Mouse (Mus musculus) liver, embryonic 16.5 days (tissue): ENCODE data around the gene Iqcj. TPM values are rescaled to one million over a fixed set of nuclear protein-coding genes. Genes with fewer than 3 reads are reported as not detected.

Experiments used
- ATAC-seq: fragments of 200-750 bp; cut with Nextera tagmentation; 2 replicates; pipeline ENCODE4 v1.8.0; 2017; ENCODE audit warnings: low read depth, mild to moderate bottlenecking, moderate number of reproducible peaks, moderate library complexity
- H3K27ac ChIP-seq: fragments of 300-500 bp; sonication (generic); 2 replicates; pipeline ENCODE4 v1.5.1; 2014; ENCODE audit warnings: mild to moderate bottlenecking, low read length
- H3K27me3 ChIP-seq: fragments of 300-500 bp; sonication (generic); 2 replicates; pipeline ENCODE4 v1.6.1; 2014; ENCODE audit warnings: low read depth, low read length, mixed read lengths; ENCODE audit not compliant: control insufficient read depth, insufficient read depth
- H3K36me3 ChIP-seq: fragments of 300-500 bp; sonication (generic); 2 replicates; pipeline ENCODE4 v1.6.1; 2014; ENCODE audit warnings: mild to moderate bottlenecking; ENCODE audit not compliant: control insufficient read depth, insufficient read depth
- H3K4me1 ChIP-seq: fragments of 300-500 bp; sonication (generic); 2 replicates; pipeline ENCODE4 v1.6.1; 2014; ENCODE audit warnings: low read depth, low read length, mixed read lengths; ENCODE audit not compliant: control insufficient read depth
- H3K4me2 ChIP-seq: fragments of 300-500 bp; sonication (generic); 2 replicates; pipeline ENCODE4 v1.6.1; 2014; ENCODE audit warnings: low read depth, low read length, mixed read lengths
- H3K4me3 ChIP-seq: fragments of 300-500 bp; sonication (generic); 2 replicates; pipeline ENCODE4 v1.5.1; 2014; ENCODE audit warnings: low read depth, mild to moderate bottlenecking, low read length
- H3K9ac ChIP-seq: fragments of 300-500 bp; sonication (generic); 2 replicates; pipeline ENCODE4 v1.6.1; 2014; ENCODE audit warnings: low read depth, low read length
- H3K9me3 ChIP-seq: fragments of 300-500 bp; sonication (generic); replicated peaks from 2 replicates; pipeline ENCODE4 v1.6.1; 2016; ENCODE audit warnings: low read length; ENCODE audit not compliant: control insufficient read depth
- WGBS: fragments of 180-500 bp; shearing (Covaris S2); extraction: QIAGEN DNeasy Blood & Tissue Kit; methylation state at CpG from one replicate; pipeline ENCODE4 v1.1.7; 2014; ENCODE audit not compliant: insufficient replicate concordance; 5-methylcytosine and 5-hydroxymethylcytosine counted together
- polyA plus RNA-seq: library from polyadenylated mRNA; unstranded; fragments of >200 nt; fragmentation: Nextera tagmentation; extraction: Ambion mirVana; gene quantifications from 2 replicates; pipeline ENCODE4 v1.2.1, GENCODE M21; 2015

Gene Iqcj
- polyA plus RNA-seq, 1 experiment from 2014 or later, result not detected

- H3K4me1 ChIP-seq, result no peaks in the 10 kb centered on the region
- no peak overlapping the region for H3K4me3 ChIP-seq
- ATAC-seq, result no peak
- 68% methylated on average over 2 of the region's 2 CpGs for WGBS
- H3K9me3 ChIP-seq, result no peaks in the 10 kb centered on the region
- no peak overlapping the region for H3K9ac ChIP-seq
- H3K36me3 ChIP-seq, result no peaks in the 10 kb centered on the region
- no peaks in the 10 kb centered on the region for H3K27me3 ChIP-seq
- no peak overlapping the region for H3K4me2 ChIP-seq
- H3K27ac ChIP-seq, result no peak overlapping the region
Observed at GRCm38 (mm10) chr3:67974340-67974998, 82.4 kb downstream of the Iqcj start.

- no peaks in the 10 kb centered on the region for H3K9me3 ChIP-seq
- WGBS, result 38% methylated on average over 1 of the region's 1 CpGs
- no peaks in the 10 kb centered on the region for H3K4me1 ChIP-seq
- no peak overlapping the region for H3K4me2 ChIP-seq
- no peak overlapping the region for H3K9ac ChIP-seq
- no peak overlapping the region for H3K4me3 ChIP-seq
- H3K27ac ChIP-seq, result no peak overlapping the region
- no peaks in the 10 kb centered on the region for H3K27me3 ChIP-seq
- H3K36me3 ChIP-seq, result no peaks in the 10 kb centered on the region
- no peak for ATAC-seq
Observed at GRCm38 (mm10) chr3:67980006-67980405, 88.0 kb downstream of the Iqcj start.

DNA sequence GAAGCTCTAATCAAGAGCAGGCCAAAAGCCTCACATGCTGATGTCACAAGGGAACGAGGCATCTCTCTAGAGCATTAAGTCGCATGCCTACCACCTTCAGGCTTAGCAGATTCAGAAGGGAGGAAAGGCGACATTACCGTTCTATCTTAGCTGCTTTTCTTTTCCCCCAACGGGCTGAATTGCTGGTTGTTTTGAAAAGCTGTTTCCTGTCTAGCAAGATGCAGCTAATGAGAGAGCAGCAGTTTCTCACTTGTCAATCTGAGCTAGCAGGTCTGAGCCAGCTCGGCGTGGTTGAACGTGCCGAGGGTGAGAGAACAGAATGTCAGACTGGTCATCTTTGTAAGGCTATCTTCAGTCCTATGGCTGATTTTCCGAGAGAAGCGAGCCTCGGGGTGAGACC, 91.3 kb downstream of the Iqcj start:
- ATAC-seq, result no peak

DNA sequence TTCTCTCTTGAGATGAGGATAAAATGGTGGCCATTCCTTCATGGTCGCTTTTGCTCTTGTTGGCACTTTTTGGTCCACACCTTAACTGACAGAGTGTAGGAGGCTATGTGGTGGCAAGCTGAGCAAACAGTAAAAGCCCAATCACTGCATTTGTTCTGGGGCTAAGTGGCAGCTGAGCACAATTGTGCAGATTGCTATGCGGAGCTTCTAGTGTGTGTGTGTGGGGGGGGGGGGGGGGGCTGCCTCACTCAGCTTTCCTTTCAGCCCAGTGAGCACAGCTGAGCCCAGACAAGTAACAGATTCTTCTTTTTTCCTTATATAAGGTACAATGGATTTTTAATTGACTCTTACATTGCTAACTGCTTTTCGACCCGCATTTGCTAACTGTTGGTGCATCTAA, 110.4 kb downstream of the Iqcj start:
- no peaks in the 10 kb centered on the region for H3K36me3 ChIP-seq
- H3K9me3 ChIP-seq, result no peaks in the 10 kb centered on the region
- H3K4me2 ChIP-seq, result no peak overlapping the region
- H3K9ac ChIP-seq, result no peak overlapping the region
- no peak for ATAC-seq
- H3K27ac ChIP-seq, result no peak overlapping the region
- no peaks in the 10 kb centered on the region for H3K4me1 ChIP-seq
- H3K27me3 ChIP-seq, result no peaks in the 10 kb centered on the region
- 69% methylated on average over 4 of the region's 4 CpGs for WGBS
- no peak overlapping the region for H3K4me3 ChIP-seq

More for the DNA sequence above, 91.3 kb downstream of the Iqcj start:
- WGBS, result 26% methylated on average over 12 of the region's 12 CpGs
- H3K9ac ChIP-seq, result no peak overlapping the region
- no peak overlapping the region for H3K27ac ChIP-seq
- H3K4me1 ChIP-seq, result no peaks in the 10 kb centered on the region
- no peaks in the 10 kb centered on the region for H3K36me3 ChIP-seq
- no peak overlapping the region for H3K4me3 ChIP-seq
- no peaks in the 10 kb centered on the region for H3K9me3 ChIP-seq
- H3K4me2 ChIP-seq, result no peak overlapping the region
- H3K27me3 ChIP-seq, result no peaks in the 10 kb centered on the region

DNA sequence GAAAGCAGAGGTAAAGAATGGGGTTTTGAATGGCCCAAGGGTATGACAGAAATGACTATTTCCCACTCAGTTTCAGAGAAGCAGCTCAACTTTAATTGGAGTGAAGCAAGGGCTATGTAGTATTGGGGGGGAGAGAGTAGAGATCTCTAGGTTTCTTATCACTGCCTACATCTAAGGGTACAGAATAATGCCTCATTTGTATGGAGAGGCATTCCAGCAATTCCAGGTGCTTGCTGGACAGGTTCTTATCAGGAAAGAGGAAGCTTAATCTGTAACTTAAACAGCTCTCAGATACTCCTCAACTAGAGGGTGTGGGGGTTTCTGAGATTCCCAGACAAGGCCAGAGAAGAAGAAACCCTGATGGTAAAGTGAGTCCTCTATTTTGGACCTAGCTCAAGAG, 120.3 kb downstream of the Iqcj start:
- H3K27me3 ChIP-seq, result no peaks in the 10 kb centered on the region
- no peaks in the 10 kb centered on the region for H3K9me3 ChIP-seq
- H3K4me3 ChIP-seq, result no peak overlapping the region
- no peak overlapping the region for H3K9ac ChIP-seq
- H3K4me1 ChIP-seq, result no peaks in the 10 kb centered on the region
- no peaks in the 10 kb centered on the region for H3K36me3 ChIP-seq
- ATAC-seq, result no peak
- no peak overlapping the region for H3K4me2 ChIP-seq
- no peak overlapping the region for H3K27ac ChIP-seq

DNA sequence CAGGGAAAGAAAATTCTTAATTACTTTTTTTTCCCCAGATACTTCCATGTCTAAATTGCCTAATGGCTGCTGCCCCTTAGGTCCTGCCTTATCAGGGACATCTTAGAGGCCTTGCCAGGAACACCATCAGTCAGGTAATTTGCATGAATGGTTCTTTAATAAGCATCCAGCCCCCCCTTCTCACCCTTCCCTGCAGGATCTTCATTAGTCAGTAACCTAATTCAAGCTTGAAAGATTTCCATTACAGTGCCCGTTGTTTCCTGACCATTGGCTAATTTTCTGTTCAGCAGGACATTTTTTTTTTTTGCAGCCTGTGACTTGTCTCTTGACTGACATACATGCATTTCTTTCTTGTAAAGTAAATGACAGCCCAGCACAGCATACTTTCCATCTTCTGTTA, 123.8 kb downstream of the Iqcj start:
- Histone ChIP-seq H3K9ac (no peak overlapping the region), H3K36me3 (no peaks in the 10 kb centered on the region), H3K4me3 (no peak overlapping the region), H3K27me3 (no peaks in the 10 kb centered on the region), H3K27ac (no peak overlapping the region), H3K4me1 (no peaks in the 10 kb centered on the region), H3K9me3 (no peaks in the 10 kb centered on the region), H3K4me2 (no peak overlapping the region)
- WGBS, result 74% methylated on average over 1 of the region's 1 CpGs
- ATAC-seq, result no peak

- no peaks in the 10 kb centered on the region for H3K27me3 ChIP-seq
- no peak overlapping the region for H3K4me3 ChIP-seq
- no peak overlapping the region for H3K9ac ChIP-seq
- ATAC-seq, result no peak
- no peak overlapping the region for H3K4me2 ChIP-seq
- H3K4me1 ChIP-seq, result no peaks in the 10 kb centered on the region
- WGBS, result 48% methylated on average over 4 of the region's 4 CpGs
- H3K9me3 ChIP-seq, result no peaks in the 10 kb centered on the region
- H3K27ac ChIP-seq, result no peak overlapping the region
- no peaks in the 10 kb centered on the region for H3K36me3 ChIP-seq
Observed at GRCm38 (mm10) chr3:68019401-68019800, 127.4 kb downstream of the Iqcj start.

DNA sequence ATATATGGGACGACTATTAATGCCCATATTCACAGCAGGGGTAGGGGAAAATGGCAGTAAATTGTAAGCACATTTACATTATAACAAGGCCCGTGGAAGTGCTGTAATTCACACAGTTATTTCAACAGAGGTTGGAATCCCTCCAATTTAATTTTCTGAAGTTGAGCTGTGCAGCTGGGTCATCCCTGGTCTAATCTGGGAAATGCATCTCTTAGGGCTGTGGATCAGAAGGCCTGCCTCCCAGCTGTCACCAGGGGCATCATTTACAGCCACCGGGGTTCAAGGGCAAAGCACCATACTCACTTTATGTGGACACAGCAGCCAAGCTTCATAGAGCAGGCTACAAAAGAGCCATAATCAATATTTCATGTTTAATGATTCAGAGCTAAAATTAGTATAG, 144.1 kb downstream of the Iqcj start:
- WGBS, result 54% methylated on average over 3 of the region's 3 CpGs
- H3K9ac ChIP-seq, result no peak overlapping the region
- H3K9me3 ChIP-seq, result no peaks in the 10 kb centered on the region
- no peaks in the 10 kb centered on the region for H3K4me1 ChIP-seq
- no peaks in the 10 kb centered on the region for H3K36me3 ChIP-seq
- no peak overlapping the region for H3K4me3 ChIP-seq
- H3K27me3 ChIP-seq, result no peaks in the 10 kb centered on the region
- no peak for ATAC-seq
- no peak overlapping the region for H3K27ac ChIP-seq
- H3K4me2 ChIP-seq, result no peak overlapping the region

DNA sequence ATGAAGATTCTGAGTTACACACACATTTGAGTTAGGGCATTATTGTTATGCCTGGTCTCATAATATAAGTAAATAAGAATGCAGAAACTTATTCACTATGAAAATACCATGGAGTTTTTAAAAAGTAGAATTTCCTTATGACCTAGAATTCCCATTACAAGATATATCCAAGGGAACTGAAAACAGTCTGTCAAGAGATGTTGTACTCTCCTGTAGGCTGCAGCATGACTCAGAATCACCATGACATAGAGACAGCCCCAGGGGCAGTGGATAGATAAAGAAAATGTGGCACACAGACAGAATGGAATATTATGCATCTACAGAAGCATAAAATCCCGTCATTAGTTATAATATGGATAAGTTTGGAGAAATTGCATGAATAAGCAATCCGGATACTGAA, 150.9 kb downstream of the Iqcj start:
- H3K4me1 ChIP-seq, result no peaks in the 10 kb centered on the region
- H3K36me3 ChIP-seq, result no peaks in the 10 kb centered on the region
- H3K27ac ChIP-seq, result no peak overlapping the region
- H3K27me3 ChIP-seq, result no peaks in the 10 kb centered on the region
- WGBS, result 49% methylated on average over 2 of the region's 2 CpGs
- H3K4me3 ChIP-seq, result no peak overlapping the region
- no peak overlapping the region for H3K4me2 ChIP-seq
- no peaks in the 10 kb centered on the region for H3K9me3 ChIP-seq
- ATAC-seq, result no peak
- no peak overlapping the region for H3K9ac ChIP-seq
